Mouse (Mus musculus) mesoderm, embryonic 11.5 days (tissue): ENCODE data around the gene Tnk1.

Source experiments
- DNase-seq: peaks from one replicate; pipeline ENCODE4 v3.0.0-alpha.2; 2012; ENCODE audit warnings: low read depth, low spot score

Tnk1 gene

DNA sequence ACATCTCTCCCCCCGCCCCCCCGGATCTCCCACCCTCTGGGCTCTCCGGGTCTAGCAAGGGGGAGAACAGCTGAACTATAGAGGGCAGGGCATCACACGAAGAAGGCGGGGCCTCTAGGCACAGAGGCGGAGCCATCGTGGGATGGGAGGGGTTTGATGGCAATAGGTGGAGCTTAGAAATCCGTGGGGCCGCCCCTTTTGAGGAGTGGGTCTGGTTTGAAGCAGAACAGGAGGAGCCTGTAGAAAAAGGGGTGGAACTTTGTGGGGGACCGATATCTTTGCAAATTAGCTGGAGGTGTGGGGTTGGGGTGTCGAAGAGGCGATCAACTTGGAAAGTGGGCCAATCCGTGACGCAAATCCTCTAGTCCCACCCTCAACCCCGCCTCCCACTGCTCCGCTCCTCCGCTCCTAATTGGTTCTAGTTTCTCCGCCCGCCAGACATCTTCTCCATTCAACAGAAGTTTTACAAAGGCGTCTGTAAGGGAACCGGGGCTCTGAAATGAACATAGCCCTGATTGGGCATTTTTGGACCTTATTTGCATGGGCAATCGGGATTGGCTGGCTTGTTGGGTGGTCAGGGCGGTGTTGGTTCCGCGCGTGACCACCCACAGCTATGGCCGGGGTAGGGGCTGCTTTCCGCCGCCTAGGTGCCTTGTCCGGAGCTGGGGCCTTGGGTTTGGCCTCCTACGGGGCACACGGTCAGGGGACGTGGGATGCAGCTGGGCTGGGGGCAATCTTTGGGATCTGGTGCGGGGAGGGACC is 20.4 kb downstream of the Tnk1 start, which contains the start of gene Tmem256:
Tmem256 (plus strand) TSS at position 563 of the 762 bp plus-strand sequence.
- DNase-seq = peak; percentile 97

DNA sequence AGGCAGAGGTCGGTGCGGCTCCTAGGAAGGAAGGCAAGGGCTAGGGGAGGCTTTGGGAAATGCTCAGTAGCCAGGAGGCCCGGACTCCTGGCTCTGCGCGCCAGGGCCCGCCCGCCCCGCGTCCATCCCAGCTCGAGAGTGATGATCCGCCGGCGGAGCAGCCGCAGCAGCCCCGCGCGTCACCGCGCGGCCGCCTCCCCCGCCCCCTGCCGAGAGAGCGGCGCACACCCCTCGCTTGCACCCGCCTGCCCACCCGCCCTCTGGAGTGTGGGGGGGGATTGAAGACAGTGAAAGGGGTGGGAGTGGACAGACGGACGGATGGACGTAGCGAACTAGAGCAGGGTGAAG is 21.0 kb downstream of the Tnk1 start, which contains the start of gene Nlgn2:
Nlgn2 (minus strand) TSS at position 181 of the 348 bp plus-strand sequence.
- DNase-seq = no peak

DNA sequence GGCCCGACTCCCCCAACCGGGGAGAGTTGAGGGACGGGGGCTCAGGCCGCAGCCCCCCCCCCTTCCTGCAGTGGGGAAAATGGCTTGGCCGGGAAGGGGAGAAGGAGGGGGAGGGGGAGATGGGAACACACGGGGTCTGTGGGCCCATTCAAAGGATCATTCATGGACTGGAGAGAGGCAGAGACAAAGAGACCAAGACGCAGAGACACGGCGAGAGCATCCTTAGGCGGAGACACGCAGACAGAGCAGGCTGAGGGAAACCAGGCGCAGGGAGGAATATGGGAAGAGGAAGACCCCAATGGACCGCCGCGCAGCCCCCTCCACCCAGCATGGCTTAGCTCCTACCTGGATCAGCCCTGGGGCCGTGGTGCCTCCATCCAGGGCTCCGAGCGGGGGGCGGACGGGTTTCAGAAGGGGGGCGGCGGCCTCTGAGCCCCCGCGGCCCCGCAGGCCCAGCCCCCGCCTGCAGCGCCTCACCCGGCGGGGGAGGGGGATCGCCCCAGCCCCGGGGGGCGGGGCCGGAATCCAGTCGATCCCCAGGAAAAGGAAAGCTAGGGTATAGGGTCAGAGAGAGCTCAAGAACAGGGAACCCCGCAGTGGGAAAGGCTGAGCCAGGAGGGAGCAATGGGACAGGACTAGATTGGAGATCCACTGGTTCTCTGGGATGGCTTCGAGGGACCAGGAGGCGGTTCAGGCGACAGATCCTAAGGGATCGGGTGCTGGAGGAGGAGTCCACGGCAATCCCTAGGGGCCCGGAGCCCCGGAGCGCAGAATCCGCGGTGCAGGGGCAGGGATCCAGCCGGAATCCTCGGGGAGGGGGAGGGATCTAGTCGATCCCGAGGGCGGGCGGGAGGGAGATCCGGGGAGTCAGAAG is 21.6 kb downstream of the Tnk1 start:
- peak; percentile 41 for DNase-seq

DNA sequence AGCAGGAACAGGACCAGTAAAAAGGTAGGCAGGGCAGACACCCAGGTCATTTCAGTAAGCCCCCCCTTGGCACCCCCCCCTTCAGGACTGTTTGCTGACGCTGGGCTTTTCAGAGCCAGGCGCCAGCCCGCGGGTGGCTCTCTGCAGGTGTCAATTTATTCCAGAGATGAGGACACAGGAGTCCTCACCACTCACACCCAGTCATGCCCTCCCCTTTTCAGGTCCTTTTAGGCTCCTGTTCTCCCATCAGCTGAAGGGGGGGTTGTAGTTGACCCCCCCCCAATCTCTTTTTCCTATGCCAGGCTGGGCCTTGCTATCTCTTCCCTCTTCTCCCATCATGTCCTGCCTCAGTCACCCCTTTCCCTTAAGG is 22.6 kb downstream of the Tnk1 start:
- no peak for DNase-seq

DNA sequence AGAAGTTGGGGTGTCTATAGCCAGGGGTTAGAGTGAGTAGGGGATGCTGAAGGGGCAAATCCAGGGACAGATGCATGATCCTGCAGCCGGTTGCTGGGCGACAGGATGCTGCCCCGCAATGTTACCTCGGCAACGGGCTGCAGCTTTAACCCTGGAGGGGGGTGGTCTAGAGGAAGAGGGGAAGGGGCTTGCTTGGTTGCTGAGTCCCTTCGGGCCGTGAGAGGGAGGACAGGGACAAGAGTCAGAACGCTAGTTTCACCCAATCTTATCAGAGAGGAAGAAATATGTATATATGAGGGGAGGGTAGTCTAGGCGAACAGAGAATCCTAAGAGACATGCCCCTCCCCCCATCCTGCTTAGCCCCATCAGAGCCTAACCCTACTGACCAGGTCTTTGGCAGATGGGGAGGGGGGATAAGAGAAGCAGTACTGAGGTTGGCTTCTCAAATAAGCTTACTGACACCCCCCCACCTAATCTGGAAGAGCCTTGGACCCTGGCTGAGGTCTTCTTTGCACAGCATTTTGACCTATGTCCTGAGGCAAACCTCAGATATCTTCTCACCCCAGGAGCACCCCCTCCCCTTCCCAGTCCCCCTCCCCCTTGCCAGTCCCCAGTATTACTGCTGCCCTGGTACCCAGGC is 23.1 kb downstream of the Tnk1 start:
- DNase-seq = peak; percentile 45

DNA sequence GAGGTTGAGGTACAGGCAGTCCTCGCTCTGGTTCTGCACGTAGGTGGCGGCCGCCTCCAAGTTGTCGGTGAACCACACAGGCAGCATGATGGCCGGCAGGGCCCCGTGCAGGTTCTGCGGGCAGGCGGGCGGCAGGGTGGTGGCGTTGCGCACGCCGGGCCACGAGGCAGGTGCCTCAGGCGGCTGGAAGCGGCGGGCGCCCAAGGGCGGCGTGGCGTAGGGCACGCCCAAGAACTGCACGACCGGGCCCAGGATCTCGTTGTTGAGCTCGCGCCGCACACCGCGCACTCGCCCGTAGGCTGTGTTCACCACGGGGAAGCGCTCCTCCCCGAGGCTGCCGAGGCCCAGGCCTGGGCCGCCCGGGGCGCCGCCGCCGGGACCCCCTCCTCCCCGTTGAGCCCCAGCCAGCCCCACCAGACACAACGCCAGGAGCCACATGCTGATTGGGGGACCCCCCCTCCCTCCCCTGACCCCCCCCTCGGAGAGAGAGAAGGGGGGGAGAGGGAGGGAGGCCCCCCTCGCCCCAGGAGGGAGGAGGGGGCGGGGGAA is 24.5 kb downstream of the Tnk1 start:
- no peak for DNase-seq

DNA sequence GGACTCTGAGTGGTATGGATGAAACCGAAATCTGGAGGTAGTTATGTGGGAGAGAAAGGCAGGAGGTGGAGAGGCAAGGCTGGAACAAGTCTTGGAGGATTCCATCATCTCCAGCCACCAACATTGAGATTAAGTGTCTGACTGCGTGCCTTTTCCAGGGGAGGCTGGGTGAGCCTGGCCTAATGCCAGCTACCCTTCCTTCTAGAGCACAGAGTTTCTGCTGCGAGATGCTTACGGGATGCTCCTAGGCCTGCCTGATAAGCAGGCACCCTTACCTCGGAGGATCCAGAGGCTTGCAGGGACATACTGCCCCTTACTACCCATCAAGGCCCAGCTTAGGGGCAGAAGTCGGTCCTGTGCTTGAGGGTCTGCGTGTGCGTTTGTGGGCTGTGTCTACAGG is 25.0 kb downstream of the Tnk1 start:
- DNase-seq = no peak

DNA sequence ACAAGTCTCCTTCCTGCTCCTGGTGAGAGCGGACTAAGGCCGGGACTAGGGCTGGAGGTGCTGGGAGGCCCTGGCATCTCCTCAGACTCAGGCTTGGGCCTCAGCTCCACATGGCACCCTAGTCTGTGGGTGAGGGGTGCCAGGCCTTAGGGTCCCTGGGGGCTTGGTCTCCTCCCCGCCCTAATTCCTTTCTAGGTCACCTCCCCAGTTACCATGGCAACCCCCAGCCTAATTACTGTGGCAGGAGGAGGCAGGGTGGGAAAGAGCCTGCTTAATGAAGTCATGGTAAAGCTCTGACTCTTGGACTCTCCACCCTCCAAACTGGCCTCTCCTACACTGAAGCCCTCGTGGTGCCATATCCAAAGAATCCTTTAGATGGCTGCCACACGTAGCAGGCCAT is 29.7 kb downstream of the Tnk1 start:
- DNase-seq = no peak

DNA sequence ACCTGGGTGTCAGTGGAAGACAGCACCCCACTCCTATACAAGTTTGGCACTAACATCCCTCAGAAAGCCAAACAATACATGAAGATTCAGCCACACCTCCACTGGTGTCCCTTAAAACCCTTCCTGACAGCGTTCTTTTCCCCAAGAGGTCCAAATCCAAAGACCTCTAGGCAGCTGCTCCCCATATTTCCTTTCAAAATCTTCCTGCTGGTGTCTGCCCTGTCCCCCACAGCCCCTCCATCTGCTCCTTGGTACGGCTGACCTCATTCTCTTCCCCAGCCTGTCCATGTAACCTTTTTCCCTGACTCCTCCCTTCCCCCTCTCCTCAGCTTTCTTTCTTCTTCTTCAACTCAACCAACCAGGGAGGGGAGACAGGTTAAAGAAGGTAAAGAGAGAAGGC is 35.1 kb downstream of the Tnk1 start:
- DNase-seq = no peak

DNA sequence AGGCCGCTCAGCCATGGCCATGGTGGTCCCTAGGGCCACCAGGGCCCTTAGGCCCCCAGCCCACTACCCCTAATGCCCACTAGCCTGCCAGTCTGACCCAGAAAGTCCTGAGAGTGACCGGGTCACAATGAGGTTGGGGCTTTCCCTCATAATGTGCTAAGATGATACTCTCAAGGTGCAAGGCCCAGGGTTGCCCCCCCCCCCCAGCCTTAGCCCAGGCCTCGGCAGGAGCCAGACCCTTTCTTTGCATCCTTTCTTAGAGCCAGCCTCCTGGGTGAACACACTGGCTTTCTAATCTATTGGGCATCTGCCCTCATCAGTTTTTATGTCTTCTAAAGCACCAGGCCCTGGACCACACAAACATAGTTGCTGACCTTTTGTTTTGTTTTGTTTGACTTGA is 36.5 kb downstream of the Tnk1 start, which contains the start of gene Spem1:
Spem1 (minus strand) TSS at position 101 of the 400 bp plus-strand sequence.
- no peak for DNase-seq

DNA sequence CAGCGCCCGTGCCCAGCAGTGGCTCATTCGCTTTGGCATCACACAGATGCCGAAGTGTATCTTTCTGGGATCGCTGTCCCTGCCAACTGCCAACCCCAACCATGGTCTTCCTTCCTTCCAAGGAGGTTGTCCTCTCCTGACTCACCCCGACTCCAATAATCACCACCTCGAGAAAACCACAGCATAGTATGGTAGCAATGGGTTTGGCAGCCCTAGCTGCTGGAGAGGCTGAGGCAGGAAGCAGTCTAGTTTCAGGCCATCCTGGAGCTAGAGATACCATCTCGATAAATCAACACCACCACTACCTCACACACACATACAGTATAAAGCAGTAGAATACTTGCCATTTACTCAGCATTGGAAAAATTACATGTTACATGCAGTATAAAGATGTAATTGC is 39.7 kb downstream of the Tnk1 start:
- no peak for DNase-seq

DNA sequence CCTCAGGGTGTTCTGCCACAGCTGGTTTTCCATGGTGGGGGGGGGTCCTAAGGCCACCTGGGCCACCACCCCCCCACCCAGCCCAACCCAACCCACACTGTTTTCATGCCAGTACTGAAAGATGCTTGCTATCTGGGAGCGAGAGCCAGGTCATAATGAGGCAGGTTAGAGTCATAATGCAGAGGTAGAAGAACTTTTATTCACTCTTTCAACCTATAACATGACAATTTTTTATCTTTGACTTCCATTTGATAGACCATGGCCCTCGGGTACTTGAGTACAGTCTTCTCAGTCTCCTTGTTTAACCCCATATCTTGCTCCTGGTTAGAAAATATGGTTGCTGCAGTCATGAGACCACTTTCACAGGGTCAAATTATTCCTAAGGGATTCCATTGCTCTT is 40.2 kb downstream of the Tnk1 start, which contains the start of gene Spem2:
Spem2 (minus strand) TSS at position 101 of the 400 bp plus-strand sequence.
- no peak for DNase-seq

DNA sequence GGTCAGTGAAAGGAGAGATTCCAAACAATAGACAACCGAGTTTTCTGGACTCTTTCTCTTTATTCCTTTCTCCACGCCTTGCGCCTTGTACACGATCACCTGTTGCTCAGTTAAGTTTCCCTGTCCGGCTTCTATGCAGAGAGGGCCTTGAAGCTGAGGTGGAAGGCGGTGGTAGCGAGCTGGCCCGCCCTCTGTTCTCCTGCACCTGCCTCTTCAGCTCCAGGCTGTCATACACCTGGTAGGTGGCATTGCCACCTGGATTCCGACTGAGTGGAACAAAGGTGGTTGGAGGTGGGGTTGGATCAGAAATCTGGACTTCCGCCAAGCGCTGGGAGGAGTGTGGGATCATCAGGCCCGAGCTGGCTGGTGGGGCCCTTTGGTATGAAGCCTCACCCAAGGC is 42.0 kb downstream of the Tnk1 start:
- DNase-seq = no peak

DNA sequence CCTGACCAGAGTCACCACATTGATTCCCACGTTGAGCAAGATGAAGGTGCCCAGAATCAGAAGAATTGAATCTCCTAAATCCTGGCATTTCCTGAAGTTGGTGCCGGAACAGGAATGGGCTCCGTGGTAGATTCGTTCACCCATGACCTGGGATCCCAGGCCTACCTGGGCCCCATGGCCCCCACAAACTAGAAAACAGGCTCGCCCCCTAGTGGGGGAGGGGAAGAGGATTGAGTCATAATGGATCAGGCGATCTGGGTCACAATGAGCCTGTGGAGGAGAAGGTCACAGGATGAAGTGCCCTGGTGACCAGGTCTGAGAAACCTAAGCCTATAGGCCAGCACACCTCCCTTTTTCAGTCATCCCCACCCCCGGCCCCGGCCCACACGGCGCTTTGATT is 43.4 kb downstream of the Tnk1 start, which contains the start of gene Gm39566:
Gm39566 (minus strand) TSS at position 144 of the 400 bp plus-strand sequence.
- no peak for DNase-seq

DNA sequence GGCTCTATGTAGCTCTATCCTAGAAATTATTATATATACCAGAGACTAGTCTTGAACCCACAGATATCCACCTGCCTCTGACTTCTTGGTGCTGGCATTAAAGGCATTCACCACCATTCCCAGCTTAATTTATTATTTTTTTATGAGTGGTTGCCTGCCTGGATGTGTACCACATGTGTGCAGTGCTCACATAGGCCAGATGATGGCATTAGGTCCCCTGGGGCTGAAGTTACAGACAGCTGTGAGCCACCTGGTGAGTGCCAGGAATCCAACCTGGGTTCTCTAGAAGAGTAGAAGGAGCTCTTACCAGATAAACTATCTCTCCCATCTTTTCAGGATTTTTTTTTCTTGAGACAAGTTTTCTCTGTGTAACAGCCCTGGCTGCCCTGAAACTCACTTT is 48.2 kb downstream of the Tnk1 start:
- DNase-seq = no peak

DNA sequence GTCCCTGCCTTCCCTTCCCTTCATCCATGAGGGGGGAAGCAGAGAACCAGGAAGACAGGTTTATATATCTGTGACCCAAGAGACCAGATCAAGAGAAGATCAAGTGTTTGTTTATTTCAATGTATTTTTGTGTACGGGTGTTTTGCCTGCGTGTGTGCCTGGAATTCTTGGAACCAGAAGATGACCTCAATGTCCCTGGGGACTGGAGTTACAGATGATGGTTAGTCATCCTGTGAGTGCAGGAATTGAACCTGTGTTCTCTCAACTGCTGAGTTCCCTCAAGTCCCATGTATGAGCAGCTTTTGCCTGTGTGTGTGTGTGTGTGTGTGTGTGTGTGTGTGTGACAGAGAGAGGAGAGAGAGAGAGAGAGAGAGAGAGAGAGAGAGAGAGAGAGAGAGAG is 50.9 kb downstream of the Tnk1 start:
- DNase-seq = no peak

DNA sequence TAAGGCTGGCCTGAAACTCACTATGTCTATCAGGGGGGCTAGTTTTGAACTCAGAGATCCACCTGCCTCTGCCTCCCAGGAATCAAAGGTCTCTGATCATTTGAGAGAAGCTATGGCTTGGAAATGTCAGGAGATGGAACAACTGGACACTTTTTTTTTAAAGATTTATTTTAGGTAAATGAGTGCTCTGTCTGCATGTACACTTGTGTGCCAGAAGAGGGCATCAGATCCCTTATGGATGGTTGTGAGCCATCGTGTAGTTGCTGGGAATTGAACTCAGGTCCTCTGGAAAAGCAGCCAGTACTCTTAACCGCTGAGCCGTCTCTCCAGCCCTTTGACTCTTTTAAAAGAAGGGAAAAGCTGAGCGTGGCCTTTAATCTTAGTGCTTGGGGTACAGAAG is 52.2 kb downstream of the Tnk1 start:
- DNase-seq = no peak

DNA sequence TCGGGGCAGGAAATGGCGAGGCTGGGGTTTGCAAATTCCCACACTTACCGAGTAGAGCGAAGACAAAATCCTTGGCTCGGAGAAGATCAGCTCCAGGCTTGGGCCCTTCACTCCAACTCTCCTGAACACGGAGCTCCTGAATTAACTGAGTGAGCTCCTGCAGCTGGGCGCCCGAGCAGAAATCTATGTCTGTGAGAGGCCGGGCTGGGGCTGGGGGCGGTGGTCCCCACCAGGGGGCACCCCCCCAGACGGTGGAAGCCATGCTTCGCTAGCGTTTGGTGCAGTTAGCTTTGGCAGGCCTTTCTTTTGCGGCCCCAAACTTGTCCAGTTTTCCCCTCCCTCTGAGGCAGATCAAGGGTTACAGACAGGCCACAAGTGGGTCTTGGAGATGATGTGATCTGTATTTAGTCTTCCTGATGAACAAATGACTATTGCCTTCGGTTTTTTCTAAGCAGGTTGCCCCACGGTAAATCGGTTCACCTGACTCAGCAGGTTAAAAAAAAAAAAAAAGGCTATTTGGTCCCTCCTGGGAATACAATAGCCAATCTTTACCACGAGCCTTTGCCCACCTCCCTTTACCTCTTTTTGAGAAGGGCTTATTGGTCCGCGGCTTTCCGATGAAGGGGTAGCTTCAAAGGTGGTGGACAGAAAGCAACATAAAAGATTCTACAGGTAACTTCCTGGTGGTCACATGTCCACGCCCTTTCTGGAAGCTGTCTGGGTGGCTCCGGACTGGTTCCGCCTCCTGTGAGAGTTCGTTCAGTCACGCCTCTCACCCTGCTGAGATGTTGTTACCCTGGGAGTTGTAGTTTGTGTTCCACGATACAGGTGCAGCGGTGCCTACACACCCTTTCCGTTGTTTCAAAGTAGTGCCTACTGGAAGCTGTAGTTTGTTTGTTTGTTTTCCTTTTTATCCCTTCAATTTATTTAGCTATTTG is 53.3 kb downstream of the Tnk1 start, which contains the start of gene Tmem102:
Tmem102 (minus strand) TSS at position 653 of the 938 bp plus-strand sequence.
- no peak for DNase-seq

DNA sequence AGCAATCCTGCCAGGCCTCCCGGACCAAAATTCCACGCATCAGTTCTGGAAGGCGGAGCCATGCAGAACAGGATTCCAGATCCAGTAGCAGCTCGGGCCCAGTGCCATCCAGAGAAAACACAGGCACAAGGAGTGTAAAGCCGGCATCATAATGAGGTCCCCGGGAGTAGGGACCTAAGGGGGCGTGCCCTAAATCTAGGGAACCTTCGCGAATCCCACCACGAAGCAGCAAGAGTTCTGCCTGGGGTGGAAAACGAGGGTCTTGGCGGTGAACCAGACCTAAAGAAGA is 53.9 kb downstream of the Tnk1 start:
- DNase-seq = no peak

DNA sequence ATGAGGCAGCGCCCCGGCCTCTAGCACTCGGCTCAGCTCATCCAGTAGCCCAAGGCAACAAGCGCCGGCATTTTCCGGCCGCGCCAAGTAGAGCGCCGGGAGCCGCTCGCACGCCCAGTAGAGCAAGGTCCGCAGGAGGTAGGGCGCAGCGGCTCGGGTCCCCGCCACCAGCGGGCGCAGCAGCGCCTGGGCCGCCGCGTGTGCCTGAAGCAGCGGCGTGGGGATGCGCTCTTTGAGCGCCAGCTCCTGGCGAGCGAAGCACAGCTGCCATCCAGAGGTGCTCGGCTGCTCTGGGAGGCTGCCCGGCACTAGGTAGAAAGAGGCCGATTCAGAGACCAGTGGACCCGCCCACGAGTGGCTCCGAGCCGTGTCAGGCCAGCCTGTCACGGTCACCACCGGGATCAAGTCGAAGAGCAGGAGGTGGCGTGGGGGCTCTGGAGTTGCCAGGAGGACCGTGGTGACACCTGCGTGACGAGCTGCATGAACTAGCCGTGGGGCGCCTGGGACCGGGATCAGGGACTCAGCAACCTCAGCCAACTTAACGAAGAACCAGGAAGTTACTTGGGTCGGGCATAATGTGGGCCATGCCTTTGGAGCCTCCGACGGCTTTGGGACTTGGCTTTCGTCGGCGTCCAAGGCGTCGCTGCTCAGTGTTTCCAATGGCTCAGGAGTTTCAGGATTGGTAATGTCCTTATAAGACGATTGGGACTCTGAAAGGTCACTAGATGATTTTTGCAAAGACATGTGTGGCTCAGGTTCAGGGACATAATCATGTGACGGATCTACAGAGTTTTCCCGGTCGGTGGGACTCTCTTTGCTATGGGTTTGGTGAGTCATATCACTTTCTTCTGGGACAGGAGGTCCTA is 54.5 kb downstream of the Tnk1 start:
- peak; percentile 74 for DNase-seq
